Mouse (Mus musculus): Measurements from ENCODE around the gene Kcnh4. TPM values are rescaled to one million over a fixed set of nuclear protein-coding genes. Genes with fewer than 3 reads are reported as not detected.
A peak's percentile ranks its signal among the peaks of the same experiment; 100 is the strongest.

The Kcnh4 gene
- polyA plus RNA-seq, 1 experiment from 2014 or later: 9.8 TPM

DNA sequence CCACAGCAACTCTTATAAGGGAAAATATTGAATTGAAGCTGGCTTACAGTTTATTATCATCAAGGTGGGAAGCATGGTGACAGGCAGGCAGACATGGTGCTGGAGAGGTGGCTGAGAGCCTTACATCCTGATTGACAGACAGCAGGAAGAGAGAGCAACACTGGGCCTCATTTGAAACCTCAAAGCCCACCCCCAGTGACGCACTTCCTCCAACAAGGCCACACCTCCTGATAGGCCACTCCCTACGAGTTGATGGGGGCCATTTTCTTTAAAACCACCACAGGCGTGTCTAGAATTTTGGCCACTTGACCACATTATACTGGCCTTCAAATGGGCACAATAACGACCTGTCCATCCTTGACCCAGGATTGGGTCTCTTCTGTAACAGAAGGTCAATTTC lies 14.5 kb upstream of the Kcnh4 start:
- H3K4me3 ChIP-seq (replicated peaks; ENCODE audit: low read depth, low read length): no peak overlapping the region
- H3K9me3 ChIP-seq (ENCODE audit: control insufficient read depth, low read length): no peaks in the 10 kb centered on the region
- no peaks in the 10 kb centered on the region for H3K36me3 ChIP-seq (ENCODE audit: control insufficient read depth, insufficient read depth, low read length)
- WGBS: 79% methylated on average over 4 of the region's 4 CpGs
- DNase-seq (no peak), ATAC-seq (ENCODE audit: low FRiP score, low TSS enrichment) (no peak)
- peaks cover 3% of the 10 kb centered on the region; the same call in 1 of the 2 replicates for H3K4me1 ChIP-seq (ENCODE audit: control insufficient read depth, insufficient read depth, low read length)
- H3K27ac ChIP-seq (replicated peaks; ENCODE audit: low read depth, low read length): no peak overlapping the region
- H3K27me3 ChIP-seq (ENCODE audit: control insufficient read depth, insufficient read depth, low read length): no peaks in the 10 kb centered on the region
- no peak overlapping the region for H3K9ac ChIP-seq (replicated peaks; ENCODE audit: low read length)
- H3K4me2 ChIP-seq (ENCODE audit: low read length): no peak overlapping the region

DNA sequence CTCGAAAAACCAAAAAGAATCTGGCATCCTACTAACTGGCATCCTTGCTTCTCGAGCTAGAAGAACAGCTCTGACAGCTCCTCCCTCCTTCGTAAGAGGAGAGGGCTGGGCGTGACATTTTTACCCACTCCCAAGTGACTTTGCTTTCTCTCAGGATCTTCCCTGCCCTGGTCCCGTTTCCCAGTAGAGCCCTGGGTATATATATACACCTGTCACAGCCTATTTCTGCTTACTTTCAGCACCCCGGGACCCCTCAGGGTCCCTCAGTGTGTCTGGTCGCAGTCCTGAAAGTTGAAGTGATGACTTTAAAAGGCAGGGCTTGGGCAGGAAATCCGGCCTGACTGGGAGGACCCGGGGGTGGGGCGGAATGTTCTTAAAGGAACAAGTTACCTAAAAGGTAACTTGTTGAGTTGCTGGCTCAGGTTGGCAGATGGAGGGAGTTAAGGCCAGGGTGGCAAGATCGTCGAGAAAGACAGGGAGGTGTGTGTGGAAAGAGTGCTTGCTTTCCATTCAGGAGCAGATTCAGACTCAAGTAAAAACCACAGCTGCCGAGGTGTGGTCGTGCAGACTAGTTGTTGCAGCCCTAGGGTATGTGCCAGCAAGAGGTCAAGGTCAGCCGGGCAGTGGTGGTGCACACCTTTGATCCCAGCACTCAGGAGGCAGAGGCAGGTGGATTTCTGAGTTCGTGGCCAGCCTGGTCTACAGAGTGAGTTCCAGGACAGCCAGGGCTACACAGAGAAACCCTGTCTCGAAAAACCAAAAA lies 11.1 kb upstream of the Kcnh4 start, which contains the start of gene Ghdc:
TSS of gene Ghdc (minus strand) at position 312 of the 763 bp plus-strand sequence.
- Histone ChIP-seq H3K9ac (replicated peaks; ENCODE audit: low read length) (peak within 1 kb of the TSS; percentile 9; the same call in 1 of the 2 replicates), H3K4me2 (ENCODE audit: low read length) (peak within 1 kb of the TSS; percentile 45), H3K4me1 (ENCODE audit: control insufficient read depth, insufficient read depth, low read length) (peaks cover 3% of the 10 kb centered on the region; the same call in 1 of the 2 replicates), H3K27me3 (ENCODE audit: control insufficient read depth, insufficient read depth, low read length) (no peaks in the 10 kb centered on the region), H3K36me3 (ENCODE audit: control insufficient read depth, insufficient read depth, low read length) (no peaks in the 10 kb centered on the region), H3K4me3 (replicated peaks; ENCODE audit: low read depth, low read length) (peak within 1 kb of the TSS; percentile 38), H3K9me3 (ENCODE audit: control insufficient read depth, low read length) (no peaks in the 10 kb centered on the region), H3K27ac (replicated peaks; ENCODE audit: low read depth, low read length) (no peak within 1 kb of the TSS)
- DNase-seq (peak; percentile 75), ATAC-seq (ENCODE audit: low FRiP score, low TSS enrichment) (no peak)
- WGBS: 29% methylated on average over 17 of the region's 17 CpGs

- Histone ChIP-seq H3K9ac (replicated peaks; ENCODE audit: low read length) (0 out of 2 replicates have a peak overlapping the region, but pooled peaks have one; percentile 9), H3K4me2 (ENCODE audit: low read length) (peak overlapping the region; percentile 45), H3K36me3 (ENCODE audit: control insufficient read depth, insufficient read depth, low read length) (no peaks in the 10 kb centered on the region), H3K4me3 (replicated peaks; ENCODE audit: low read depth, low read length) (peak overlapping the region; percentile 38; the same call in 1 of the 2 replicates), H3K27ac (replicated peaks; ENCODE audit: low read depth, low read length) (no peak overlapping the region), H3K27me3 (ENCODE audit: control insufficient read depth, insufficient read depth, low read length) (no peaks in the 10 kb centered on the region), H3K9me3 (ENCODE audit: control insufficient read depth, low read length) (no peaks in the 10 kb centered on the region), H3K4me1 (ENCODE audit: control insufficient read depth, insufficient read depth, low read length) (peaks cover 3% of the 10 kb centered on the region; the same call in 1 of the 2 replicates)
- ATAC-seq (ENCODE audit: low FRiP score, low TSS enrichment) (no peak), DNase-seq (no peak)
- 54% methylated on average over 6 of the region's 6 CpGs for WGBS
Observed at GRCm38 (mm10) chr11:100769980-100770379, 10.2 kb upstream of the Kcnh4 start.

- DNase-seq (no peak), ATAC-seq (ENCODE audit: low FRiP score, low TSS enrichment) (no peak)
- peaks cover 3% of the 10 kb centered on the region; the same call in 1 of the 2 replicates for H3K4me1 ChIP-seq (ENCODE audit: control insufficient read depth, insufficient read depth, low read length)
- no peaks in the 10 kb centered on the region for H3K27me3 ChIP-seq (ENCODE audit: control insufficient read depth, insufficient read depth, low read length)
- H3K27ac ChIP-seq (replicated peaks; ENCODE audit: low read depth, low read length): no peak overlapping the region
- H3K4me2 ChIP-seq (ENCODE audit: low read length): no peak overlapping the region
- WGBS: 83% methylated on average over 5 of the region's 5 CpGs
- H3K9me3 ChIP-seq (ENCODE audit: control insufficient read depth, low read length): no peaks in the 10 kb centered on the region
- no peaks in the 10 kb centered on the region for H3K36me3 ChIP-seq (ENCODE audit: control insufficient read depth, insufficient read depth, low read length)
- no peak overlapping the region for H3K9ac ChIP-seq (replicated peaks; ENCODE audit: low read length)
- H3K4me3 ChIP-seq (replicated peaks; ENCODE audit: low read depth, low read length): no peak overlapping the region
Observed at GRCm38 (mm10) chr11:100767871-100768270, 8.1 kb upstream of the Kcnh4 start.

GRCm38 (mm10) chr11:100766726-100767125 lies 7.0 kb upstream of the Kcnh4 start:
- Histone ChIP-seq H3K4me1 (ENCODE audit: control insufficient read depth, insufficient read depth, low read length) (peaks cover 3% of the 10 kb centered on the region; the same call in 1 of the 2 replicates), H3K4me3 (replicated peaks; ENCODE audit: low read depth, low read length) (no peak overlapping the region), H3K36me3 (ENCODE audit: control insufficient read depth, insufficient read depth, low read length) (no peaks in the 10 kb centered on the region), H3K9ac (replicated peaks; ENCODE audit: low read length) (no peak overlapping the region), H3K4me2 (ENCODE audit: low read length) (no peak overlapping the region), H3K9me3 (ENCODE audit: control insufficient read depth, low read length) (no peaks in the 10 kb centered on the region), H3K27me3 (ENCODE audit: control insufficient read depth, insufficient read depth, low read length) (no peaks in the 10 kb centered on the region), H3K27ac (replicated peaks; ENCODE audit: low read depth, low read length) (no peak overlapping the region)
- ATAC-seq (ENCODE audit: low FRiP score, low TSS enrichment): no peak
- DNase-seq: no peak
- WGBS: 87% methylated on average over 9 of the region's 9 CpGs

DNA sequence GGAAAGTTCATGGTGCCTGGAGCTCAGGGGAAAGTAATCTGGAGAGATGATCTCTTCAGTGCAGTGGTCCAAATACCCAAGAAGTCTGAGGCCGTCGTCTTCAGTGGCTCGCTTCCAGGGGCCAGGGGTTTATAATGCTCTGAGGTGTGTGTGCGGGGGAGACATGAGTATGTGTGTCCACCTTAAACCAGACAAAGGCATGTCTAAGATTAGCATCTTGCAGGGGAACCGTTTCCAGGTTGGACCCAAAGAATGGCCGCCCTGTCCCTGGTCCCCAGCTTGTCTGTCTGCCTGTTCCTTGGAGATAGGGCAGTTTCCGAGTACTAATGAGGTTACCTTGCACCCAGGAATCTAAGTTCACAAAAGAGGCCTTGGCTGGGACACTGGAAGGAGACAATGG lies 3.1 kb upstream of the Kcnh4 start, which contains the start of gene Hcrt:
TSS of gene Hcrt (minus strand) at position 101 of the 400 bp plus-strand sequence.
- no peak for DNase-seq
- peaks cover 10% of the 10 kb centered on the region; the same call in 1 of the 2 replicates for H3K4me1 ChIP-seq (ENCODE audit: control insufficient read depth, insufficient read depth, low read length)
- peak within 1 kb of the TSS; percentile 38 for H3K4me3 ChIP-seq (replicated peaks; ENCODE audit: low read depth, low read length)
- no peaks in the 10 kb centered on the region for H3K36me3 ChIP-seq (ENCODE audit: control insufficient read depth, insufficient read depth, low read length)
- ATAC-seq (ENCODE audit: low FRiP score, low TSS enrichment): no peak
- peak within 1 kb of the TSS; percentile 60 for H3K4me2 ChIP-seq (ENCODE audit: low read length)
- 88% methylated on average over 7 of the region's 7 CpGs for WGBS
- H3K9ac ChIP-seq (replicated peaks; ENCODE audit: low read length): peak within 1 kb of the TSS; percentile 36
- no peak within 1 kb of the TSS for H3K27ac ChIP-seq (replicated peaks; ENCODE audit: low read depth, low read length)
- H3K9me3 ChIP-seq (ENCODE audit: control insufficient read depth, low read length): no peaks in the 10 kb centered on the region
- H3K27me3 ChIP-seq (ENCODE audit: control insufficient read depth, insufficient read depth, low read length): no peaks in the 10 kb centered on the region

GRCm38 (mm10) chr11:100761547-100762045 lies 1.9 kb upstream of the Kcnh4 start:
- Histone ChIP-seq H3K4me3 (replicated peaks; ENCODE audit: low read depth, low read length) (peak overlapping the region; percentile 38), H3K27ac (replicated peaks; ENCODE audit: low read depth, low read length) (no peak overlapping the region), H3K9me3 (ENCODE audit: control insufficient read depth, low read length) (no peaks in the 10 kb centered on the region), H3K4me2 (ENCODE audit: low read length) (peak overlapping the region; percentile 60), H3K36me3 (ENCODE audit: control insufficient read depth, insufficient read depth, low read length) (no peaks in the 10 kb centered on the region), H3K27me3 (ENCODE audit: control insufficient read depth, insufficient read depth, low read length) (no peaks in the 10 kb centered on the region), H3K9ac (replicated peaks; ENCODE audit: low read length) (peak overlapping the region; percentile 36), H3K4me1 (ENCODE audit: control insufficient read depth, insufficient read depth, low read length) (peaks cover 10% of the 10 kb centered on the region; the same call in 1 of the 2 replicates)
- under 1% methylated on average over 27 of the region's 27 CpGs for WGBS
- DNase-seq: peak; percentile 93
- peak; percentile 50 for ATAC-seq (ENCODE audit: low FRiP score, low TSS enrichment)

DNA sequence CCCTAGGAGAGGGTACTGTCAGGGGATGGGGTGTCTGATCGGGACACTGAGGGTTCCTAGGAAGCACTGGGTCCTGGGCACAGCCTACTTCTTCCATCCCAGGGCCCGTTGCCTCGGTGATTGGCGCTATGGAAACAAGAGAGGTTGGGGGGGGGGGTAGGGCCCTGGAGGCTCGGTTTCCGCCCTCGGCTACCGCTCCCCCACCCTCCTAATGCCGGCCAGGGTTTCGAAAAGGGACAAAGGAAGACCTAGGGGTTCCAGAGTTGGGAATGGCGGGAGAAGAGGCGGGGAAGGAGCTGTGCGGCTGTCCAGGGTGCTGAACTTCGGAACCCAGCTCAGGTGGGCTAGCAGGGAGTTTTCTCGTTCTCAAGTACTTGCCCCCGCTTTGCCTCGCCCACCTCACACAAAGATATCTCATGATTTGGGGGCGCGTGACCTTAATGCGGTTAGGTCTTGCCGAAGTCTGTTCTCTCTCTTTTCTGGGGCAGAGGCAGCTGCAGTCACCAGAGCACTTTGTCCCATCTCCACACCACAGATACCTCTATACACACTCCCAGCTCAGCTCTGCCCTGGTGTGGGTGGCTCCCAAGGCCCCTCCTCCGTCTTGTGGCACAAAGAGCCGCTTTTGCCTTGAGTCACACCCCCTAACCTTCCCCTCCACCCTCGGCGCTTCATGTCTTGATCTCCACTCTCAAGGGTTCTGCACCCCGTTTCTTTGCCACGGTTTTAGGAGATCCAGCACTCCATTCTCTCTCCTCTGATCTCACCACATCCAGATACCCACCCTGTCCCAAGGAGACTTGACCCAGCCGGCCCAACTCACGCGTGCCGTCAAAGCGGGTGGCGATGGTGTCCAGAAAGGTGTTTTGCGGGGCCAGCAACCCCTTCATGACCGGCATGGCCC lies 783 bp downstream of the Kcnh4 start:
- H3K9ac ChIP-seq (replicated peaks; ENCODE audit: low read length): peak overlapping the region; percentile 73
- peak overlapping the region; percentile 71 for H3K27ac ChIP-seq (replicated peaks; ENCODE audit: low read depth, low read length)
- peak overlapping the region; percentile 53 for H3K4me3 ChIP-seq (replicated peaks; ENCODE audit: low read depth, low read length)
- H3K4me1 ChIP-seq (ENCODE audit: control insufficient read depth, insufficient read depth, low read length): peaks cover 10% of the 10 kb centered on the region; the same call in 1 of the 2 replicates
- peak; percentile 58 for DNase-seq
- H3K27me3 ChIP-seq (ENCODE audit: control insufficient read depth, insufficient read depth, low read length): no peaks in the 10 kb centered on the region
- no peaks in the 10 kb centered on the region for H3K9me3 ChIP-seq (ENCODE audit: control insufficient read depth, low read length)
- H3K4me2 ChIP-seq (ENCODE audit: low read length): peak overlapping the region; percentile 71
- H3K36me3 ChIP-seq (ENCODE audit: control insufficient read depth, insufficient read depth, low read length): peaks cover 18% of the 10 kb centered on the region
- peak; percentile 14; the same call in 1 of the 2 replicates for ATAC-seq (ENCODE audit: low FRiP score, low TSS enrichment)
- WGBS: 1% methylated on average over 35 of the region's 35 CpGs

All from midbrain, embryonic 14.5 days (tissue).